Mouse (Mus musculus) adrenal gland, postnatal 0 days (tissue): ENCODE measurements around the gene G6pd2. TPM values are rescaled to one million over a fixed set of nuclear protein-coding genes. Genes with fewer than 3 reads are reported as not detected.

Experiments
- polyA plus RNA-seq: library from polyadenylated mRNA; unstranded; fragments of >200 nt; fragmentation: Nextera tagmentation; extraction: Ambion mirVana; gene quantifications from 2 replicates; pipeline ENCODE4 v1.2.1, GENCODE M21; 2015

Gene G6pd2
- polyA plus RNA-seq: 0.06 TPM in 1 of 2 replicates, not detected in the other

GRCm38 (mm10) chr5:61808516-61808915 is at the start of gene G6pd2:
TSS of gene G6pd2 (plus strand) at chr5:61808816.

